Mouse (Mus musculus) testis, adult 2 months (tissue): ENCODE results near the gene Slc25a38.

Experiments
- CTCF ChIP-seq: fragments of 200-500 bp; IDR thresholded peaks from 2 replicates; pipeline ENCODE4 v1.5.1; 2012; ENCODE audit warnings: low read depth, mild to moderate bottlenecking, inconsistent platforms, low read length, moderate library complexity; ENCODE audit not compliant: control insufficient read depth, insufficient read depth, insufficient replicate concordance
- POLR2A ChIP-seq: fragments of 200-500 bp; IDR thresholded peaks from 2 replicates; pipeline ENCODE4 v1.6.1; 2012; ENCODE audit warnings: low read depth, mild to moderate bottlenecking, inconsistent platforms, low read length, moderate library complexity; ENCODE audit not compliant: control insufficient read depth

GRCm38 (mm10) chr9:120167826-120168225, 57.7 kb downstream of the Slc25a38 start:
- TF ChIP-seq CTCF: no peak
- TF ChIP-seq POLR2A: no peak
